Mouse (Mus musculus) testis, postnatal 14 days (tissue): ENCODE data around the gene Mta1.

Source experiments
- DNase-seq: peaks from one replicate; pipeline ENCODE4 v3.0.0; 2021; ENCODE audit warnings: low spot score

Gene Mta1

GRCm38 (mm10) chr12:113134502-113134901, 36.4 kb downstream of the Mta1 start:
- DNase-seq: no peak

GRCm38 (mm10) chr12:113135401-113135800, 37.3 kb downstream of the Mta1 start:
- DNase-seq: no peak

- DNase-seq: no peak
Measured at GRCm38 (mm10) chr12:113136492-113137020, 38.5 kb downstream of the Mta1 start.

GRCm38 (mm10) chr12:113137260-113138213, 39.5 kb downstream of the Mta1 start:
- DNase-seq: no peak

- DNase-seq: no peak
Measured at GRCm38 (mm10) chr12:113138291-113138690, 40.2 kb downstream of the Mta1 start.

GRCm38 (mm10) chr12:113138901-113139864, 41.1 kb downstream of the Mta1 start:
- DNase-seq: no peak

GRCm38 (mm10) chr12:113139908-113140615, 42.0 kb downstream of the Mta1 start, which contains the start of gene Crip2:
Crip2 (plus strand) TSS chr12:113140236.
- peak; percentile 89 for DNase-seq

GRCm38 (mm10) chr12:113140616-113141411, 42.7 kb downstream of the Mta1 start:
- no peak for DNase-seq

- DNase-seq: no peak
Measured at GRCm38 (mm10) chr12:113141531-113141973, 43.5 kb downstream of the Mta1 start.

GRCm38 (mm10) chr12:113142021-113142975, 44.2 kb downstream of the Mta1 start:
- peak; percentile 73 for DNase-seq

- DNase-seq: no peak
Measured at GRCm38 (mm10) chr12:113143164-113143563, 45.1 kb downstream of the Mta1 start.

- no peak for DNase-seq
Measured at GRCm38 (mm10) chr12:113144001-113144756, 46.1 kb downstream of the Mta1 start.

- no peak for DNase-seq
Measured at GRCm38 (mm10) chr12:113144886-113145285, 46.8 kb downstream of the Mta1 start.

- no peak for DNase-seq
Measured at GRCm38 (mm10) chr12:113145591-113145990, 47.5 kb downstream of the Mta1 start.

GRCm38 (mm10) chr12:113146112-113147057, 48.3 kb downstream of the Mta1 start, which contains the start of gene Crip1:
Crip1 (plus strand) TSS chr12:113146316.
- peak; percentile 68 for DNase-seq

GRCm38 (mm10) chr12:113147481-113147880, 49.4 kb downstream of the Mta1 start:
- DNase-seq: no peak

GRCm38 (mm10) chr12:113148381-113149035, 50.4 kb downstream of the Mta1 start:
- no peak for DNase-seq
